Mouse (Mus musculus): Measurements from ENCODE around the gene Zmynd8. TPM values are rescaled to one million over a fixed set of nuclear protein-coding genes. Genes with fewer than 3 reads are reported as not detected.

The Zmynd8 gene
- total and polyA plus RNA-seq, 2 experiments from 2014 or later: 35.3 to 48.1 TPM

GRCm38 (mm10) chr2:165834601-165835000, 64.2 kb downstream of the Zmynd8 start:
- Histone ChIP-seq H3K4me3 (ENCODE audit: low read depth, low read length) (no peak overlapping the region), H3K9me3 (replicated peaks; ENCODE audit: control insufficient read depth, low read length) (no peaks in the 10 kb centered on the region), H3K4me2 (ENCODE audit: low read depth, low read length) (no peak overlapping the region), H3K27ac (ENCODE audit: low read depth) (no peak overlapping the region), H3K9ac (replicated peaks; ENCODE audit: low read depth, low read length) (no peak overlapping the region), H3K36me3 (replicated peaks; ENCODE audit: control insufficient read depth, insufficient read depth, low read length) (peaks cover 70% of the 10 kb centered on the region), H3K4me1 (ENCODE audit: control insufficient read depth, insufficient read depth) (no peaks in the 10 kb centered on the region; the same call in 1 of the 2 replicates), H3K27me3 (ENCODE audit: control insufficient read depth, insufficient read depth, low read length) (no peaks in the 10 kb centered on the region)
- DNase-seq (ENCODE audit: low spot score): no peak
- 84% methylated on average over 13 of the region's 13 CpGs for WGBS
- TF ChIP-seq EP300 (IDR thresholded peaks at IDR 0.05; ENCODE audit: low read depth): no peak
- no peak for TF ChIP-seq CTCF (IDR thresholded peaks at IDR 0.05; ENCODE audit: low read depth)
- no peak for ATAC-seq (ENCODE audit: insufficient read depth, low read depth)

GRCm38 (mm10) chr2:165833468-165833867, 65.3 kb downstream of the Zmynd8 start:
- TF ChIP-seq EP300 (IDR thresholded peaks at IDR 0.05; ENCODE audit: low read depth) (no peak), CTCF (IDR thresholded peaks at IDR 0.05; ENCODE audit: low read depth) (no peak)
- H3K4me1 ChIP-seq (ENCODE audit: control insufficient read depth, insufficient read depth): no peaks in the 10 kb centered on the region; the same call in 1 of the 2 replicates
- H3K4me3 ChIP-seq (ENCODE audit: low read depth, low read length): no peak overlapping the region
- no peak overlapping the region for H3K9ac ChIP-seq (replicated peaks; ENCODE audit: low read depth, low read length)
- H3K27ac ChIP-seq (ENCODE audit: low read depth): no peak overlapping the region
- no peaks in the 10 kb centered on the region for H3K27me3 ChIP-seq (ENCODE audit: control insufficient read depth, insufficient read depth, low read length)
- H3K36me3 ChIP-seq (replicated peaks; ENCODE audit: control insufficient read depth, insufficient read depth, low read length): peaks cover 70% of the 10 kb centered on the region
- no peak overlapping the region for H3K4me2 ChIP-seq (ENCODE audit: low read depth, low read length)
- no peak for DNase-seq (ENCODE audit: low spot score)
- ATAC-seq (ENCODE audit: insufficient read depth, low read depth): no peak
- no peaks in the 10 kb centered on the region for H3K9me3 ChIP-seq (replicated peaks; ENCODE audit: control insufficient read depth, low read length)
- 77% methylated on average over 9 of the region's 9 CpGs for WGBS

- H3K4me2 ChIP-seq (ENCODE audit: low read depth, low read length): no peak overlapping the region
- peaks cover 69% of the 10 kb centered on the region for H3K36me3 ChIP-seq (replicated peaks; ENCODE audit: control insufficient read depth, insufficient read depth, low read length)
- H3K27me3 ChIP-seq (ENCODE audit: control insufficient read depth, insufficient read depth, low read length): no peaks in the 10 kb centered on the region
- no peak for ATAC-seq (ENCODE audit: insufficient read depth, low read depth)
- no peaks in the 10 kb centered on the region; the same call in 1 of the 2 replicates for H3K4me1 ChIP-seq (ENCODE audit: control insufficient read depth, insufficient read depth)
- DNase-seq (ENCODE audit: low spot score): no peak
- 64% methylated on average over 9 of the region's 9 CpGs for WGBS
- no peak for TF ChIP-seq EP300 (IDR thresholded peaks at IDR 0.05; ENCODE audit: low read depth)
- no peak for TF ChIP-seq CTCF (IDR thresholded peaks at IDR 0.05; ENCODE audit: low read depth)
- no peak overlapping the region for H3K9ac ChIP-seq (replicated peaks; ENCODE audit: low read depth, low read length)
- H3K9me3 ChIP-seq (replicated peaks; ENCODE audit: control insufficient read depth, low read length): no peaks in the 10 kb centered on the region
- H3K27ac ChIP-seq (ENCODE audit: low read depth): peak overlapping the region; percentile 66
- no peak overlapping the region for H3K4me3 ChIP-seq (ENCODE audit: low read depth, low read length)
Observed at GRCm38 (mm10) chr2:165832720-165833119, 66.1 kb downstream of the Zmynd8 start.

GRCm38 (mm10) chr2:165832295-165832694, 66.5 kb downstream of the Zmynd8 start:
- Histone ChIP-seq H3K9ac (replicated peaks; ENCODE audit: low read depth, low read length) (no peak overlapping the region), H3K36me3 (replicated peaks; ENCODE audit: control insufficient read depth, insufficient read depth, low read length) (peaks cover 68% of the 10 kb centered on the region), H3K9me3 (replicated peaks; ENCODE audit: control insufficient read depth, low read length) (no peaks in the 10 kb centered on the region), H3K4me3 (ENCODE audit: low read depth, low read length) (no peak overlapping the region), H3K4me2 (ENCODE audit: low read depth, low read length) (no peak overlapping the region), H3K27me3 (ENCODE audit: control insufficient read depth, insufficient read depth, low read length) (no peaks in the 10 kb centered on the region), H3K27ac (ENCODE audit: low read depth) (peak overlapping the region; percentile 66), H3K4me1 (ENCODE audit: control insufficient read depth, insufficient read depth) (no peaks in the 10 kb centered on the region; the same call in 1 of the 2 replicates)
- no peak for DNase-seq (ENCODE audit: low spot score)
- TF ChIP-seq EP300 (IDR thresholded peaks at IDR 0.05; ENCODE audit: low read depth) (no peak), CTCF (IDR thresholded peaks at IDR 0.05; ENCODE audit: low read depth) (no peak)
- WGBS: 56% methylated on average over 9 of the region's 9 CpGs
- ATAC-seq (ENCODE audit: insufficient read depth, low read depth): no peak

- peaks cover 68% of the 10 kb centered on the region for H3K36me3 ChIP-seq (replicated peaks; ENCODE audit: control insufficient read depth, insufficient read depth, low read length)
- WGBS: 59% methylated on average over 8 of the region's 8 CpGs
- ATAC-seq (ENCODE audit: insufficient read depth, low read depth) (peak; percentile 31), DNase-seq (ENCODE audit: low spot score) (no peak)
- no peaks in the 10 kb centered on the region for H3K9me3 ChIP-seq (replicated peaks; ENCODE audit: control insufficient read depth, low read length)
- no peak overlapping the region for H3K9ac ChIP-seq (replicated peaks; ENCODE audit: low read depth, low read length)
- no peak overlapping the region for H3K4me2 ChIP-seq (ENCODE audit: low read depth, low read length)
- H3K4me1 ChIP-seq (ENCODE audit: control insufficient read depth, insufficient read depth): no peaks in the 10 kb centered on the region; the same call in 1 of the 2 replicates
- H3K27me3 ChIP-seq (ENCODE audit: control insufficient read depth, insufficient read depth, low read length): no peaks in the 10 kb centered on the region
- no peak overlapping the region for H3K4me3 ChIP-seq (ENCODE audit: low read depth, low read length)
- H3K27ac ChIP-seq (ENCODE audit: low read depth): peak overlapping the region; percentile 66; the same call in 1 of the 2 replicates
- TF ChIP-seq CTCF (IDR thresholded peaks at IDR 0.05; ENCODE audit: low read depth) (no peak), EP300 (IDR thresholded peaks at IDR 0.05; ENCODE audit: low read depth) (no peak)
Observed at GRCm38 (mm10) chr2:165831637-165832289, 67.1 kb downstream of the Zmynd8 start.

GRCm38 (mm10) chr2:165828770-165829169, 70.0 kb downstream of the Zmynd8 start:
- H3K4me3 ChIP-seq (ENCODE audit: low read depth, low read length): no peak overlapping the region
- H3K27ac ChIP-seq (ENCODE audit: low read depth): no peak overlapping the region
- H3K9ac ChIP-seq (replicated peaks; ENCODE audit: low read depth, low read length): no peak overlapping the region
- H3K9me3 ChIP-seq (replicated peaks; ENCODE audit: control insufficient read depth, low read length): no peaks in the 10 kb centered on the region
- H3K4me1 ChIP-seq (ENCODE audit: control insufficient read depth, insufficient read depth): no peaks in the 10 kb centered on the region; the same call in 1 of the 2 replicates
- H3K27me3 ChIP-seq (ENCODE audit: control insufficient read depth, insufficient read depth, low read length): no peaks in the 10 kb centered on the region
- ATAC-seq (ENCODE audit: insufficient read depth, low read depth): no peak
- H3K4me2 ChIP-seq (ENCODE audit: low read depth, low read length): no peak overlapping the region
- TF ChIP-seq EP300 (IDR thresholded peaks at IDR 0.05; ENCODE audit: low read depth): no peak
- TF ChIP-seq CTCF (IDR thresholded peaks at IDR 0.05; ENCODE audit: low read depth): no peak
- peaks cover 70% of the 10 kb centered on the region for H3K36me3 ChIP-seq (replicated peaks; ENCODE audit: control insufficient read depth, insufficient read depth, low read length)
- no peak for DNase-seq (ENCODE audit: low spot score)
- 84% methylated on average over 12 of the region's 12 CpGs for WGBS

Measured in heart, postnatal 0 days (tissue).